Mouse (Mus musculus): ENCODE results near the gene Vars2.

The Vars2 gene

DNA sequence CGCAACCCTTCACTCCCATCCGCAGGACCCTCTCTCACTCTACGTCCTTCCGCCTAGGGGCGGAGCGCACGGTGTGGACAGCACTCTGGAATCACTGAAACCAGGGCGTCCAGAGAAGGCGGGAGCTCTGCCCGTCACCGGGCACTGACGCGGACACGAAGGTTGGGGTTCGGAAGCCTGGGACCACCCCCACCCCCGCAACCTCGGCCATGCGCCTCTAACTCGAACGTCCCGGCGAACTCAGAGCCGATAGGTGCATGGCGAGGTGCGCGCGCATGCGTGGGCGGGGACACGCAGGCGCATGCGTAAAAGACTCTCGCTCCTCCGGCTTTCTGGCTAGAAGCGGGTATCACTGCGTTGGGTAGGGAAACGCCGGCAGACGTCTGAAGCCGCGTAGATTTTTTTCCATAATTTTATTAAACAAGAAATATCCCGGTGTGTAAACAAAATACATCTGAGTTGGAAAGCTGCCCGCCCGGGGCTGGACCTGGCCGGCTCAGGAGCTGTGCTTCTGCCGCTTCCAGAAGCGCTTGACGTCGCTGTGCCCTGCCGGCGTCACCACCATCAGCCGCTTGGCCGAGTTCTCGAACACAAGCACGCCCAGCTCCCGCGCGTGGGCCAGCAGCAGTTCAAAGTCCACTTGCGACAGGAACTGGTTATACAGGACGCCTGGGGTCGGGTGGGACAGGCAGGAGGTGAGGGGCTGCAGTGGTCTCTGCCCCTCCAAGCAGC lies at the start of gene Vars2:
Gene Vars2, minus strand, starts transcription at position 259 of the 732 bp plus-strand sequence.
- peak; percentile 96 for DNase-seq (ENCODE audit: low spot score in 2 of 2)

DNA sequence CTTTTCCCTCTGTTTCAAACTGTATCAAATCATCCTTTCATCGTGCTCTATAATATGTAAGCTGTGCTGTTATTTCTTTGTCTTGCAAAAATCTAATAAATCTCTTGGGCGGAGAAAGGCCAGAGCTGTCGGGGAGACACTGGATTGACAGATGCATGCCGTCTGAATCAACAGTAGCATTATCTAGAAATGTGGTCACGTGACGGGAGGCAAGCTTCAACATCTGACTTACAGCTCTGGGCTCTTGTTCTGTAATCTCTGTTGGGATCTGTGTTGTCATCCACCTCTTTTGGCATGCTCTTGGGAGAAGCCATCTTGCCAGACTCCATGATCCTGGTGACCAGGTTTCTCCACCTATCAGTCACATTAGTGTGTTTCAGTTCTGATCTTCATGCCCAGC lies 49.7 kb upstream of the Vars2 start:
- no peak for DNase-seq (ENCODE audit: low spot score in 2 of 2)

DNA sequence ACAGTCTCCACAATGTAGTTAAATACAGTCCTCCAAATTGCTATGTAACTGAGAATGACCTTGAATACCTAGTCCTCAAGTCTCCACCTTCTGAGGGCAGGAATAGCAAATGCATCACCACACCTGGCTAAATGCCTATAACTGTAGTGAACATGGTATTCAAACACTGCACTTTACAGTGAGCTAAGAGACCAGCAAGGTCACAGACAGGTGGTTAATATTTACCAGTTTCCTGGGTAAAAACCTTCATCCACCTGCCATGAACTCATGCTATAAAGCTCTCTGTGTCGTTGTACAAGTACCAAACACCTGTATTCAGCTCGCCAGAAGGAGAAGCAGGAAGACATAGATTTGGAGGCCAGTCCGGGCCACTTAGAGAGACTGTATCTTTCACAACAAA lies 48.7 kb upstream of the Vars2 start:
- no peak for DNase-seq (ENCODE audit: low spot score in 2 of 2)

DNA sequence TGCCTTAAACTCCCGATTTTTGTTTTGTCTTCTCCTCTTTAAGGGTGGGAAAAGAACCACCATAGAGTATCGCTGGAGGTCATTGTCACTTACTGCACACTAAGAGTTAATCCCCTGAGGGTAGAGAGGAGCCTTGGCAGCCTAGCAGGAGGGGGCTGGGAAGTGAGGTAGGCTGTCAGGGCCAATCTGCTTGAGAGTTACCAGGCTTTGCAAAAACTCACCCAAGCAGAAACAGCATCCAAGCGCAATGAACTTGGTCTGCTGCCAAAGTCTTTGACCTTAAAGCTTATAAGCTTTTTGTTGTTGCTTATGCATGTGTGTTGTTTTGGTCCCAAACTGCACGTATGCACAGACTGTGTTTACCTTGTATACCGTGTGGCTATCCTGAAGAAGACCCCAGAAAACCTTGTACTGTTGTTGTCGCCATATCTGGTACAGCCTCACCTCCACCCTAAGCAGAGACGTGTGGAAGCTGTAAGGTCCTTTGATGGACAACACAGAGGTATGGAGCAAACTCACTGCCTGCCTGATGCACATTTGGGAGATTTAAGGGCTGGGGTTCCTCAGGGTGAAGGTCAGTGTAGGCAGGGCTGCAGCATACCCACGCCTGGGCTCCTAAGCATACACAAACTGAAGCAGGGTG lies 43.4 kb upstream of the Vars2 start:
- no peak for DNase-seq (ENCODE audit: low spot score in 2 of 2)

DNA sequence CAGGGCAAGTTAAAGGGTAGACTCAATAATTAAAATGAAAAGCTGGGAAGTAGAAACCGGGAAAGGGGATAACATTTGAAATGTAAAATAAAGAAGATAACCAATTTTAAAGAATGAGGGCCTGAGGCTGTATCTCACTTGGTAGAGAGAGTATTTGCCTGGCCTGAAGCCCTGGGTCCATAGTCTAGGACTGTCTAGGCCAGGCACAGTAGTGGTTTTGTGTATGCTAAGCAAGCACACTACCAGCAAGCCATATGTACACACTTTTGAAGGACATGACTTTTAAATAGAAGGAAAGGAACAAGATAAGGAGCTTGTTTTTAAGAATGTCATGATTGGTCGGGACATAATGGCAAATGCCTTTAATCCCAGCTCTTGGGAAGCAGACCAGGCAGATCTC lies 41.2 kb upstream of the Vars2 start:
- DNase-seq (ENCODE audit: low spot score in 2 of 2): no peak

DNA sequence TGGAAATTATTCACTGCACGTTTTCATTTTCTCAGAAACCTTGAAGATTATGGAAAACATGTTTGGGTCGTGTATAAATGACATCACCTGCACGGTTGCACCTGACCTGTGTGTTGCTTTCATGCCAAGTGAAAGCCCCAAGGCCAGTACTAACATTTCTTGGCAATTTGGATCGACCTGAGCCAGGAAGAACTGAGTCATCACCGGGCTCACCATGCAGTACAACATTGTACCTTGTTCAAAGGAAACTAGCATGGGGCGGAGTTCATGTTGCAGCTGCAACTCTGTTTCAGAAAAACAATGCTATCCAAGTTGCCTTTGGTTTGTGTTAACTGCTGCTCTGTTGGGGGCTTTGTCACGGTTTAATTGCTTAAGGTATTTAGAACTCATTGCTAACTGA lies 40.5 kb upstream of the Vars2 start:
- no peak for DNase-seq (ENCODE audit: low spot score in 2 of 2)

DNA sequence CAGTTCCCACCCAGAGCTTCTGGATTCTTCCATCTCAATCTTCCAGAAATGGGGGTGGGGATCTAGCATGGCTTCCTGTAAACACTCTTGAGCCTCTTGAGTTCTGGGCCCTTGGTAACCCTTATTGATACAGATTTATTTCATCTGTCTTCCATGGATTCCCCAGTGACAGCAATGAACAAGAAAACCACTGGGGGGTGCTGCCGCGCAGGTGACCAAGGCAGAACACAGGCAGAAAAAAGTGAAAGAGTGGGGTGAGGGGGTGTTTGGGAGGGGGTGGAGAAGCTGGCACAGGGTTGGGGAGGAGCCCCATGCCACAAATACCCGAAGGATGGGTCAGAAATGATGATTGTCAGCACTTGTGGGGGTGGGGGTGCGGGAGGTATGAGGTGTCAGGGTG lies 38.4 kb upstream of the Vars2 start:
- DNase-seq (ENCODE audit: low spot score in 2 of 2): no peak

DNA sequence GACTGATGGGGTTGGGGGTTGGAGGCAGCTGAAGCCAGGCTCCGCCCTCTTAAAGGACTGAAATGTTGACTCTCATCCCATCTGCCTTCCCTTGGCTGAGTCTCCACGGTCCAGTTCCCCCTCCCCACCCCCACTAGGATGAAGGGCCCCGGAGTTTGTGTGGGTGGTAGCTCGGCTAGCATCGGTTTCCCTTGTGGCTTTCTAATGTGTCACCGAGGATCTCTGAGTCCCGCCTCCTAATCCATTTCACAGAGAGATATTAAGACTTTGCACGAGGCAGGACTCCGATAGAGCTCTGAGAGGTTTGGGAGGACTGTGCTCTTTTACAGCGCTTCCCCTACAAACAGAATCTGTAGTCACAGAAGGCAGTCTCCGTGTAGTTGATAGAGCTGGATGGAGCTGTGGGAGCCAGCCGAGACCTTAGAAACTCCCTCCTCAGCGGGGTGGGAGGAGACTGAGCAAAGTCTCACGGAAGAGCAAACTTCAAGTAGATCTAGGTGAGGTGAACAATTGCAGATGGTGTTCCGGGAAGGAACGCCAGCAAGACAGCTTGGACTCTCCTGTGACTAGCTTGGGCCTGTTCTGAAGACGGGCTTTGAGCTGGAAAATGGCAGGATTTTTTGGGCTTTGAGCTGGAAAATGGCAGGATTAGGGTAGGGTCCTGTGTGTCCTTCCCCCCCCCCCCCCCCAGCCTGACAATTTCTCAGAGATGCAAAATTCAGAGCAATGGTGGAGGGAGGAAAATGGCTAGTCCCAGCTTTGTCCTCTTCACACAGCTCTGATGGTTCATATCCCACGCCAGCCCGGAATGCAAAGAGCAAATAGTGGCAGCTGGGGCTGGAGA lies 37.5 kb upstream of the Vars2 start, which contains the start of gene Ddr1:
Gene Ddr1, minus strand, starts transcription at position 1 of the 844 bp plus-strand sequence.
- DNase-seq (ENCODE audit: low spot score in 2 of 2): no peak

DNA sequence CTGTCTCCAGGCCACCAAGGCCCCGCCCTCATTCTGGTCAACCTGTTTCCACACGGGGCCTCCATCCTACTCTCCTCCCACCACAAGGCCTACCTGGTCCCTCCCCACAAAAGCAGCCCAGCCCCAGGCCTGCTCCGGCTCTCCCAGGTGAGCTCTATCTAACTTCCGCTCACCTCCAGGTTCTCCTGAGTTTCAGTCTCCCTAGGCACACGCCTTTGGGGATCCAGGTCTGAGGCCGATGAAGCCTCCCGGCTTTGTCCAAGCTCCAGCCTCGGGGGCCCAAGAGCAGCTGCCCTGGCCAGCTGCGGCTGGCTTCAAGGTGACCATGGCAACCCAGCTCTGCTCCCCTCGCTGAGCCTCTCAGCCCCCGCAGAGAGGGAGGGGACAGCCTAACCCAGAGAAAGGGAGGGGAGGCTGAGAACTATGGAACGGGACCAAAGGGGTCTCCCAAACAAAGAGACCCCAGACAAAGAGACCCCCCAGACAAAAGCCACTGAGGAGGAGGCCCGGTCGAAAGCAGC lies 36.4 kb upstream of the Vars2 start:
- no peak for DNase-seq (ENCODE audit: low spot score in 2 of 2)

DNA sequence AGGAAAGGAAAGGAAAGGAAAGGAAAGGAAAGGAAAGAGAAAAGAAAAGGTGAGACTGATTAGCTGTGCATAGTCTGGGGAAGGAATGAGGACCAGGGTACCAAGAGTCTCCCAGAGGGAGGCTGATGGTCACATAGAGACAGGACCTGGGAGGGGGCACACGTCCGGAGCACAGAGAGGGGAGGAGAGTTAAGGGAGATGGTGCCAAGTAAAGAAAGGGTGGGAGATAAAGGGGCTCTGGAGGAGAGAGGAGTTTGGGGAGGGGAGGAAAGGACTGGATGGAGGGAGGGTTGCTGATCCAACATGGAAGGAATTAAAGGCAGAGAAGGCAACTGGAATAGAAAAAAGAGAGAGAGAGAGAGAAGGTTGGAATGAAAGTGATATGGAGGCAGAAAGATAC lies 35.7 kb upstream of the Vars2 start:
- DNase-seq (ENCODE audit: low spot score in 2 of 2): no peak

DNA sequence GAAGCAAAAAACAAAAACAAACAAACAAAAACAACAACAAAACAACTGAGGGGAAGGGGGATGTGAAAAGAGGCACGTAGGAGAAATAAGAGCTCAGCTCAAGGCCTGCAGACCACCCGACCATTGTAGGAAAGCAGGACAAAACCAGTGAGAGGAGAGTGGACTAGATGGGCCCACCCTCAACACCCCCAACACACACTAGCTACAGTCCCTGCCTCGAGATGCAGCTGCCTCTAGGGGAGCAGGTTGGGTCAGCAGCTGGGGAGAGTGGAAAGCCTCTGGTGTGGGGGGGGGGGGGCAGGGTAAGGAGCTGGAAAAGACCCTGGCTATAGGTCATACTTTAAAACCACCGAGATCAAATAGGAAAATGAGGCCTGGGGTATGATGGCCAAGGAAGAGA lies 35.2 kb upstream of the Vars2 start:
- no peak for DNase-seq (ENCODE audit: low spot score in 2 of 2)

DNA sequence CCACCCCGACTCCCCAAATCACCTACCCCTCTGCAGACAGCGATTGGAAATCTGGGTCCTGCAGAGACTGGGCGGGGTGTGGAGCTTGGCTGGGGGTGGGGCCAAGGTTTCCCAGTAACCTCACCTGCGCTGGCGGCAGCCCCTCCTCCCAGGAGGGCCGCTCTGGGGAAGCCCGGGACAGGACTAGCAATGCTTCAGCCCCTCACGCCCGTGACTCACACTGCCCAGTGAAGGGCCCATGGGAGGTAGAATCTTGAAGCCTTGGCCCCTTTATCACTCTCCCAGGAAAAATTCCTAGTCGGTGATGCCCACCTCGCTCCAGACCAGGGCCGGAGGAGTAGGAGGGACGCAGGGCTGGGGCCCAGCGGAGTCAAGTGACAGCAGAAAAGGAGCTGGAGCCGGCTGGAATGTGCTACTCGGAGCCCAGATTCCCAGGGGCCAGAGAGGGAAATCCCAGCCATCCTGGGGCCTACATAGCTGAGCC lies 34.6 kb upstream of the Vars2 start:
- no peak for DNase-seq (ENCODE audit: low spot score in 2 of 2)

DNA sequence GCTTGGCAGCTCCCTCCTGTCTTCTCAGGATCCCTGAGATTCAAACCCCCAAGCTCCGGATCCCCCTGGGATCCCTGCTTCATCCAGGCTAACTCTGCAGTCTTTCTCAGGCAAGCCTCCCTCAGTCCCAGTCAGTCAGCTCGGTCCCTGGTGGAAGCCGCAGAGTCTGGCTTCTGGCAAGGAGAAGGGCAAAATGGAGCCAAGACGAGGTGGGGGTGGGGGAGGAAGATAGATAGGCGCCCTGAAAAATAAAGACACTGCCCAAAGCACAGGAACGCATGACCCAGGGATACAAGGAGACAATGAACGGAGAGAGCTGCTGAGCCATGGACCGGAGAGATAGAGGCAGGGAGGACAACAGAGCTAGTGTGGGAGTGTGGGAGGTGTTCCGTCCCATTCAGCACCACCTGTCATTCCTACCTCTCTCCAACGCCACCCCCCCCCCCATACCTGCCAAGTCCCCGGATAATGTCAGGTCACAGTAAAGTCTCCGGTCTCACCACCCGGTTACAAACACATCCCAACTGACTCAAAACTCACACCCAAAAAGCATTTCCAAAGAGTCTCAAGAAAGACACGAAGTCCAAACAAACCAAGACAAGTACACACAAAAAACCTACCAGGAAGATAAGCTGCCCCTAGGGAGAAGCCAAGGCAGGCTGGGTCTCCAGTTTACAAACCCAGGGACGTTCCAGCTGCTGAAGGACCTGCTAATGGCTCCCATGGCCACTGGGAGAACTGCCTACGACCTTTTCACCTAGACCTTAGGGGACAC lies 34.0 kb upstream of the Vars2 start:
- DNase-seq (ENCODE audit: low spot score in 2 of 2): no peak

DNA sequence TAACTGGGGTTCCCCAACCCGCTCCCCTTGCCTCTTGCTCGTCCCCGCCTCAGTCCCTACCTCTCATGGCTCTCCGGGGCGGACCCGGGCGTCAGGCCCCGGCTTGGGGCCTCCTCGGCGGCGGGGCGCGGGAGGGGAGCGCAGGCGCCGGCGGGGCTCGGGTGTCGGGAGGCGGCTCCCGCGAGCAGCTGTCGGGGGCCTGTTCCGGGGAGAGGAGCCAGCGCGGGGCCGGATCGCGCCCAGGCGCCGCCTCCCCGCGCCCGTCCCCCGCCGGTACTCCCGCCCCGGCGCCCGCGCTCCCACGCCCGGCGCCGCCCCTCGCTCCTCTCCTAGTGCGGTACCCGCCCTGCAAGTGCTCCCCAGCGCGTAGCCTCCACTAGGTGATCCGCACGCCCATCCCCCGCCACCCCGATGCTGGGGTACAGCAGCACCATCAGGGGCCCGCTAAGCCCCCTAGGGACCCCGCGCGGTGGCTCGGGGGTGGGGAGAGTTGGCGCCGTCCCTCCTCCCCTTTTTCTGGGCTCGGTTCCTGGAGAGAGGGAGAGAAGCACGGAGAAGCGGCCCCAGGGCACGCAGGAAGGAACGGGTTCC lies 33.1 kb upstream of the Vars2 start:
- DNase-seq (ENCODE audit: low spot score in 2 of 2): peak in 1 of 2 experiments; percentile 11

DNA sequence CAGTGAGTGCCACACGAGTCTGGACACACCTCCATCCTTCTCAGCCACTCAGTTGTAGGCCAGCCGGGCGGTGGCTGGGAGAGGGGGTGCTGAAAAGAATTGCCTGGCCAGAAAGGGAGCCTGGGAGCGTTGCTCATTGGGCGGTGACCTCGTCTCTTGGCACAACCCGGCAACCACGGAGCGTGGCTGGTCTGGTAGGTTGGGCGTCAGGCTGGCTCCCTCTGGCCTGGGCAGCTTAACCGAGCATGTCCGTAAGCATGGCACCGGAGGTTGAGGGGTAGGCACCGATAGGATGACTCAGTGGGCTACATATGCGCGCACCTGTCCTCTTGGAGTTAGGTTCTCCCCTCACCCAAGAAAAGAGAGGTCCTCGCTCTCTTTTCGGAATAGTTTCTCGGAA lies 32.5 kb upstream of the Vars2 start:
- DNase-seq (ENCODE audit: low spot score in 2 of 2): no peak

DNA sequence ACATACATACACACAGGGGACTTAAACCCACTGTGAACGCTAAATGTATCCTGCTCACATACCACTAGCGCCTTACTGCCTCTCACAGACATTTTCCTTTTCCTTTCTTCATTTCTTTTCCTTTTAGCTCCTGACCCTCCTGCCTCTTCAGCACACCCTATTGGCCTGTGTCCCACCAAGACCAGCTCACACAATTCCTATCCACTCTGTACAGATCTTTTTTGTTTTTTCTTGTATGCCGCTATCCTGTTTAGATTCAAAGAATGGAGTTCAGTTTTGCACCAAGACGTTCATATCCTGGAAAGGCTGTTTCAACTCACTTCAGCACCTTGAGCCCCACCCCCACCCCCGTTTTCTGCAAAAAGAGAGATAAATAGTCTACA lies 31.1 kb upstream of the Vars2 start:
- no peak for DNase-seq (ENCODE audit: low spot score in 2 of 2)

DNA sequence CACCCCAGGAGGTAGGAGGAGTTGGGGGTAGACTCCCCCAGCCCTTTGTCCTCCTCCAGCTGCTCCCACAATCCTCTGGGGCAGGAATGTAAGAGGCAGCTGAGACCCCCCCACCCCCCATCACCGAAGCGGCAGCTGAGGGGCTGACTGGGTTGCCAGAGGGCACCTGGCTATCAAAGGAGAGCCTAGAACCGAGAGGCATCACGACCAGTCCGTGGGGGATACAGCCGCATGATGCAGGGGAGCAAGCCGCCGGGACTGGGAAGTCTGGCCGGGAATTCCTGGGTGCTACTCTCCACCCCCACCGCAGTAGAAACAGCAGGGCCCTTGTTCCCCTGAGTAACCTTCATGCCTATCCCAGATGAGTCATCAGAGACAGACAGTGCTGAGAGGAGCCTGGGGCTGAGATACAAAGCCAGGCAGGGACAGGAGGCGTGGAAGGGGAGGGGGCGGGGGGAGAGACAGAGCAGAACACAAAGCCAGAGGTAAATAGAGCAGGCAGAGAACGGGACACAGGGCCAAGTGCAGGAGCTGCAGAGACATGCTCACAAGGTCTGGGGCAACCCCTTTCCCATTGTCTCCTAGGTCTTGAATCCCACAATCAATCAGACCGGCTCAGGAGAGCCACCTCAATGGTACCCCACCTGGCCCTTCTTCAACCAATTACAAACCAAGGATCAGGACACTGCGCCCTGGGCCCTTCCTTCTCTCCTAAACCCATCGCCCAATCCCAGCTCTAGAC lies 30.5 kb upstream of the Vars2 start:
- no peak for DNase-seq (ENCODE audit: low spot score in 2 of 2)

DNA sequence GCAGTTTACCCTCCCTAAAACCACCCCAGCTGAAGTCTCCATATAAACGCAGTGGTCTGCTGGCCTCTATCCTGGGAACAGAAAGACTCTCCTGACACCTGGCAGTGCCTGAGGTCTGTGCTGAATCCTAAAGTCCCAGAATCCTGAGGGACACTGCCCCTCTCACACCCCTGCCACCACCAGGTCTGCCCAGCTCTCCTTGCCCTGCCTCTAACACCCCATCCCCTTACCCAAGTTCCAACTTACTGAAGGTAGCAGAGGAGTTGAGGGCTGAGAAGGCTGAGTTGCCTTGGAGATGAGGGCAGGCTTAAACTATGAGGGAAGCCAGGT lies 30.0 kb upstream of the Vars2 start:
- DNase-seq (ENCODE audit: low spot score in 2 of 2): no peak

DNA sequence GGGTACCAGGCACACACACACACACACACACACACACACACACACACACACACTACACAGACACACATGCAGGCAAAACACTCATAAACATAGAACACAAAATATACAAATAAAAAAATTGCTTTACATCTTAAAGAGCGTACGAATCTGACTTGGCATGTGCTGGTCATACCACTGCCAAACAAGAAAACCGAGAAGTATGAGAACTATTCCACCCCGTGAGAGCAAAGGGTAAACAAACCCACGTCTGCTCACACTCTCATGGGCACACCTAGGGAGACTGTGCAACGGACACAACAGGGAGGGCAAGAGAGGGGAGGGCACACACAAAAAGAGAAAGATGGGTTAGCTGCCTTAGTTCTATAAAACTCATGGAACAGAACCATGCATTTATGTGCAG lies 29.3 kb upstream of the Vars2 start:
- no peak for DNase-seq (ENCODE audit: low spot score in 2 of 2)

DNA sequence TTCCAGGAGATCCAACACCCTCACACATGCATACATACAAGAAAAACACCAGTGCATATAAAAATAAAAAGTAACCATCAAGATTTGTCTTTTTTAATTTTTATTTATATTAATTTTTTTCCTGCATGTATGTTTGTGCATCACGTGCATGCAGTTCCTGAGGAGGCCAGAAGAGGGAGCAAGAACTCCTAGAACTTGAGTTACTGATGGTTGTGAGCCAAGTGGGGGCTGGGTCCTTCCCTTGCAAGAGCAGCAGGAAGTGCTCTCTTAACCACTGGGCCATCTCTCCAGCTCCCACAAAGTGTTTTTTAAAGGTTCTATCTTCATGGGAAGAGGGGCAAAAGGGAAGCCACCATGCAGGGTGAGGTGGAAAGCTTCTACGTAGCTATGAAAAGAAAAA lies 27.9 kb upstream of the Vars2 start:
- peak in 1 of 2 experiments; percentile 28 for DNase-seq (ENCODE audit: low spot score in 2 of 2)

DNA sequence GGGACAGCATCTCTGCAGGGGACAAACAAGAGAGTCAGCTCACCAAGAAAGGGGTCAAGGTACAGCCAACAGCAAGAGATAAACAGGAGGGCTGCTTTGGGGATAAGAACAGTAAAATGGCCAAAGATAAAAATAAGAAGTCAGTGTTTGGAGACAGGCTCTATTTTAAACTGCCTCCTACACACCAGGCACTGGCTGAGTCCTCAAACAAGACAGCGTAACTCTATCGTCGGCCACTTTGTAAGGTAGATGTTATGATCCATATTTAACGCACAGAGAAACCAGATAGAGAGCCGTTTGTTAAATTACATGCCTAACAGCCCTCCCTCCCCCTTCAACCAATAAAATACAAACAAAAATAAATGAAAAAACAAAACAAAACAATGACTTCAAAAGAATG lies 26.5 kb upstream of the Vars2 start:
- DNase-seq (ENCODE audit: low spot score in 2 of 2): no peak
